Mouse (Mus musculus): ENCODE data around the gene Sugct. TPM values are rescaled to one million over a fixed set of nuclear protein-coding genes. Genes with fewer than 3 reads are reported as not detected.

The Sugct gene
- total RNA-seq, 1 experiment: 0.80 TPM

- Histone ChIP-seq H3K36me3 (ENCODE audit: control insufficient read depth, insufficient read depth, low read length, poor library complexity, severe bottlenecking) (no peaks in the 10 kb centered on the region), H3K9me3 (ENCODE audit: control insufficient read depth, insufficient read depth, low read depth, low read length) (no peaks in the 10 kb centered on the region), H3K4me3 (ENCODE audit: insufficient read depth in 1 of 2, low read depth in 1 of 2, low read length in 2 of 2, poor library complexity in 1 of 2, severe bottlenecking in 1 of 2) (no peak overlapping the region), H3K4me1 (ENCODE audit: control insufficient read depth in 2 of 2, insufficient read depth in 2 of 2, low read length in 2 of 2, poor library complexity in 1 of 2) (no peaks in the 10 kb centered on the region), H3K27ac (ENCODE audit: insufficient read depth, low read depth, low read length, poor library complexity, severe bottlenecking) (no peak overlapping the region), H3K9ac (ENCODE audit: insufficient read depth, low read depth, low read length, poor library complexity, severe bottlenecking) (no peak overlapping the region)
- TF ChIP-seq ZC3H11A (IDR thresholded peaks at IDR 0.05; ENCODE audit: borderline replicate concordance, low read depth, low read length): peak; percentile 91
- no peak for TF ChIP-seq MAFK (IDR thresholded peaks at IDR 0.05; ENCODE audit: insufficient read depth, low read depth, low read length)
- in situ Hi-C loops (cut with MboI; ENCODE audit: low sequenced_read_pairs in 2 of 2, unreplicated experiment in 2 of 2): no loop called here
- DNase-seq (ENCODE audit: low read depth, low spot score): peak; percentile 24
These were observed 263.0 kb downstream of the Sugct start for GRCm38 (mm10) chr13:17432139-17432916.

- TF ChIP-seq CHD2 (IDR thresholded peaks at IDR 0.05; ENCODE audit: low read depth, low read length): no peak
- Histone ChIP-seq H3K36me3 (ENCODE audit: control insufficient read depth, insufficient read depth, low read length, poor library complexity, severe bottlenecking) (no peaks in the 10 kb centered on the region), H3K4me3 (ENCODE audit: insufficient read depth in 1 of 2, low read depth in 1 of 2, low read length in 2 of 2, poor library complexity in 1 of 2, severe bottlenecking in 1 of 2) (no peak overlapping the region), H3K4me1 (ENCODE audit: control insufficient read depth in 2 of 2, insufficient read depth in 2 of 2, low read length in 2 of 2, poor library complexity in 1 of 2) (no peaks in the 10 kb centered on the region), H3K9ac (ENCODE audit: insufficient read depth, low read depth, low read length, poor library complexity, severe bottlenecking) (no peak overlapping the region), H3K9me3 (ENCODE audit: control insufficient read depth, insufficient read depth, low read depth, low read length) (no peaks in the 10 kb centered on the region), H3K27ac (ENCODE audit: insufficient read depth, low read depth, low read length, poor library complexity, severe bottlenecking) (no peak overlapping the region)
- DNase-seq (ENCODE audit: low read depth, low spot score): no peak
- in situ Hi-C loops (cut with MboI; ENCODE audit: low sequenced_read_pairs in 2 of 2, unreplicated experiment in 2 of 2): no loop called here
These were observed 273.5 kb downstream of the Sugct start for GRCm38 (mm10) chr13:17421875-17422274.

- Histone ChIP-seq H3K4me3 (ENCODE audit: insufficient read depth in 1 of 2, low read depth in 1 of 2, low read length in 2 of 2, poor library complexity in 1 of 2, severe bottlenecking in 1 of 2) (no peak overlapping the region), H3K4me1 (ENCODE audit: control insufficient read depth in 2 of 2, insufficient read depth in 2 of 2, low read length in 2 of 2, poor library complexity in 1 of 2) (no peaks in the 10 kb centered on the region), H3K9ac (ENCODE audit: insufficient read depth, low read depth, low read length, poor library complexity, severe bottlenecking) (no peak overlapping the region), H3K27ac (ENCODE audit: insufficient read depth, low read depth, low read length, poor library complexity, severe bottlenecking) (no peak overlapping the region), H3K9me3 (ENCODE audit: control insufficient read depth, insufficient read depth, low read depth, low read length) (no peaks in the 10 kb centered on the region), H3K36me3 (ENCODE audit: control insufficient read depth, insufficient read depth, low read length, poor library complexity, severe bottlenecking) (no peaks in the 10 kb centered on the region)
- no peak for DNase-seq (ENCODE audit: low read depth, low spot score)
- in situ Hi-C loops (cut with MboI; ENCODE audit: low sequenced_read_pairs in 2 of 2, unreplicated experiment in 2 of 2): no loop called here
- TF ChIP-seq ZC3H11A (IDR thresholded peaks at IDR 0.05; ENCODE audit: borderline replicate concordance, low read depth, low read length) (no peak), CHD2 (IDR thresholded peaks at IDR 0.05; ENCODE audit: low read depth, low read length) (no peak), HCFC1 (IDR thresholded peaks at IDR 0.05; ENCODE audit: borderline replicate concordance, insufficient read depth, low read length) (no peak), ZNF384 (IDR thresholded peaks at IDR 0.05; ENCODE audit: low read depth, low read length) (no peak), MAFK (IDR thresholded peaks at IDR 0.05; ENCODE audit: insufficient read depth, low read depth, low read length) (no peak)
These were observed 274.8 kb downstream of the Sugct start for GRCm38 (mm10) chr13:17420557-17420956.

GRCm38 (mm10) chr13:17342836-17343235 is 352.5 kb downstream of the Sugct start:
- H3K9ac ChIP-seq (ENCODE audit: insufficient read depth, low read depth, low read length, poor library complexity, severe bottlenecking): no peak overlapping the region
- in situ Hi-C loops (cut with MboI; ENCODE audit: low sequenced_read_pairs in 2 of 2, unreplicated experiment in 2 of 2): no loop called here
- TF ChIP-seq MAFK (IDR thresholded peaks at IDR 0.05; ENCODE audit: insufficient read depth, low read depth, low read length): no peak
- no peak for TF ChIP-seq CHD2 (IDR thresholded peaks at IDR 0.05; ENCODE audit: low read depth, low read length)
- TF ChIP-seq ZC3H11A (IDR thresholded peaks at IDR 0.05; ENCODE audit: borderline replicate concordance, low read depth, low read length): no peak
- TF ChIP-seq ZNF384 (IDR thresholded peaks at IDR 0.05; ENCODE audit: low read depth, low read length): no peak
- no peak for TF ChIP-seq HCFC1 (IDR thresholded peaks at IDR 0.05; ENCODE audit: borderline replicate concordance, insufficient read depth, low read length)
- H3K36me3 ChIP-seq (ENCODE audit: control insufficient read depth, insufficient read depth, low read length, poor library complexity, severe bottlenecking): no peaks in the 10 kb centered on the region
- no peaks in the 10 kb centered on the region for H3K9me3 ChIP-seq (ENCODE audit: control insufficient read depth, insufficient read depth, low read depth, low read length)
- H3K4me1 ChIP-seq (ENCODE audit: control insufficient read depth in 2 of 2, insufficient read depth in 2 of 2, low read length in 2 of 2, poor library complexity in 1 of 2): no peaks in the 10 kb centered on the region
- no peak overlapping the region for H3K4me3 ChIP-seq (ENCODE audit: insufficient read depth in 1 of 2, low read depth in 1 of 2, low read length in 2 of 2, poor library complexity in 1 of 2, severe bottlenecking in 1 of 2)
- no peak overlapping the region for H3K27ac ChIP-seq (ENCODE audit: insufficient read depth, low read depth, low read length, poor library complexity, severe bottlenecking)
- no peak for DNase-seq (ENCODE audit: low read depth, low spot score)
